Mouse (Mus musculus): ENCODE data around the gene Irgc1.

The Irgc1 gene

GRCm38 (mm10) chr7:24387059-24387556 lies 65.0 kb downstream of the Irgc1 start:
- no peaks in the 10 kb centered on the region for H3K36me3 ChIP-seq (ENCODE audit: insufficient read depth, low read length)
- H3K9me3 ChIP-seq (ENCODE audit: low read length) = no peaks in the 10 kb centered on the region
- TF ChIP-seq POU5F1 (IDR thresholded peaks at IDR 0.05; ENCODE audit: borderline replicate concordance, low read length) (no peak), CTCF (conservative IDR thresholded peaks at IDR 0.05; ENCODE audit: low read length) (no peak), NANOG (IDR thresholded peaks at IDR 0.05; ENCODE audit: borderline replicate concordance, low read length) (no peak)
- H3K27me3 ChIP-seq (ENCODE audit: insufficient read depth, low read length) = peaks cover 20% of the 10 kb centered on the region
- no peak overlapping the region for H3K4me3 ChIP-seq (replicated peaks; ENCODE audit: low read length)
- H3K4me1 ChIP-seq (replicated peaks; ENCODE audit: low read depth, low read length) = peaks cover 49% of the 10 kb centered on the region

GRCm38 (mm10) chr7:24384827-24385226 lies 67.3 kb downstream of the Irgc1 start:
- peaks cover 40% of the 10 kb centered on the region for H3K27me3 ChIP-seq (ENCODE audit: insufficient read depth, low read length)
- H3K4me1 ChIP-seq (replicated peaks; ENCODE audit: low read depth, low read length) = peaks cover 48% of the 10 kb centered on the region
- TF ChIP-seq POU5F1 (IDR thresholded peaks at IDR 0.05; ENCODE audit: borderline replicate concordance, low read length) = no peak
- TF ChIP-seq CTCF (conservative IDR thresholded peaks at IDR 0.05; ENCODE audit: low read length) = peak; percentile 84

GRCm38 (mm10) chr7:24384070-24384469 lies 68.0 kb downstream of the Irgc1 start:
- no peaks in the 10 kb centered on the region for H3K9me3 ChIP-seq (ENCODE audit: low read length)
- TF ChIP-seq CTCF (conservative IDR thresholded peaks at IDR 0.05; ENCODE audit: low read length) (no peak), NANOG (IDR thresholded peaks at IDR 0.05; ENCODE audit: borderline replicate concordance, low read length) (no peak), POU5F1 (IDR thresholded peaks at IDR 0.05; ENCODE audit: borderline replicate concordance, low read length) (no peak)
- H3K27me3 ChIP-seq (ENCODE audit: insufficient read depth, low read length) = peaks cover 47% of the 10 kb centered on the region
- H3K4me3 ChIP-seq (replicated peaks; ENCODE audit: low read length) = no peak overlapping the region
- H3K4me1 ChIP-seq (replicated peaks; ENCODE audit: low read depth, low read length) = peaks cover 46% of the 10 kb centered on the region
- no peaks in the 10 kb centered on the region for H3K36me3 ChIP-seq (ENCODE audit: insufficient read depth, low read length)

More at GRCm38 (mm10) chr7:24384827-24385226, 67.3 kb downstream of the Irgc1 start:
- H3K9me3 ChIP-seq (ENCODE audit: low read length) = no peaks in the 10 kb centered on the region
- H3K4me3 ChIP-seq (replicated peaks; ENCODE audit: low read length) = no peak overlapping the region
- H3K36me3 ChIP-seq (ENCODE audit: insufficient read depth, low read length) = no peaks in the 10 kb centered on the region

GRCm38 (mm10) chr7:24382730-24383372 lies 69.2 kb downstream of the Irgc1 start:
- no peaks in the 10 kb centered on the region for H3K36me3 ChIP-seq (ENCODE audit: insufficient read depth, low read length)
- H3K9me3 ChIP-seq (ENCODE audit: low read length) = no peaks in the 10 kb centered on the region
- H3K4me1 ChIP-seq (replicated peaks; ENCODE audit: low read depth, low read length) = peaks cover 46% of the 10 kb centered on the region
- no peak overlapping the region for H3K4me3 ChIP-seq (replicated peaks; ENCODE audit: low read length)
- peaks cover 57% of the 10 kb centered on the region for H3K27me3 ChIP-seq (ENCODE audit: insufficient read depth, low read length)
- TF ChIP-seq NANOG (IDR thresholded peaks at IDR 0.05; ENCODE audit: borderline replicate concordance, low read length) = no peak
- no peak for TF ChIP-seq CTCF (conservative IDR thresholded peaks at IDR 0.05; ENCODE audit: low read length)
- TF ChIP-seq POU5F1 (IDR thresholded peaks at IDR 0.05; ENCODE audit: borderline replicate concordance, low read length) = no peak

Data from E14TG2a.4 (cell line).